11 mouse cellular contexts compared by ENCODE assay signal in genomic region chr14:60178571-60178955, GRCm38 (mm10). TPM values are rescaled to one million over a fixed set of nuclear protein-coding genes. Genes with fewer than 3 reads are reported as not detected.
DNase-seq lines count a peak whose midpoint lies in the region; ATAC-seq and TF ChIP-seq lines count a peak whose summit lies in the region.
"Had no signal": no experiment of that assay in that cellular context is flagged by ENCODE, and none has a peak within 500 bp of the region (broad histone marks: within the 10 kb centered on the region; RNA-seq: fewer than 3 reads in every experiment).

No protein-coding gene starts in this region.

- no peak for TF ChIP-seq CTCF in lung, embryonic 14.5 days (IDR thresholded peaks at IDR 0.05; ENCODE audit: low read depth)

- peak overlapping the region; percentile 92 for H3K4me3 ChIP-seq in forebrain, embryonic 15.5 days
- no peak overlapping the region for H3K4me3 ChIP-seq in forebrain, embryonic 11.5 days (ENCODE audit: low read depth, low read length)
- no peak overlapping the region for H3K4me3 ChIP-seq in lung, embryonic 14.5 days (ENCODE audit: low read depth, low read length)
- peak overlapping the region; percentile 74; the same call in 1 of the 2 replicates for H3K4me3 ChIP-seq in stomach, embryonic 14.5 days (ENCODE audit: low read depth, low read length)

- H3K4me1 ChIP-seq in forebrain, embryonic 15.5 days = peaks cover 15% of the 10 kb centered on the region
- H3K4me1 ChIP-seq in forebrain, embryonic 11.5 days (replicated peaks; ENCODE audit: control insufficient read depth, insufficient read depth, low read length) = peaks cover 7% of the 10 kb centered on the region; the same call in 1 of the 2 replicates
- H3K4me1 ChIP-seq in lung, embryonic 14.5 days (ENCODE audit: insufficient read depth) = no peaks in the 10 kb centered on the region
- H3K4me1 ChIP-seq in stomach, embryonic 14.5 days (ENCODE audit: control insufficient read depth, insufficient read depth, low read length) = no peaks in the 10 kb centered on the region
- H3K4me1 ChIP-seq: embryonic facial prominence, embryonic 12.5 days had no signal

- ATAC-seq in forebrain, embryonic 15.5 days (replicated peaks) = no peak
- ATAC-seq in forebrain, embryonic 11.5 days (replicated peaks; ENCODE audit: low FRiP score) = no peak
- no peak for ATAC-seq in lung, embryonic 14.5 days (ENCODE audit: insufficient read depth)
- peak; percentile 83 for ATAC-seq in stomach, embryonic 14.5 days (ENCODE audit: insufficient number of reproducible peaks, insufficient read depth, low FRiP score, low read depth)
- no peak for ATAC-seq in megakaryocyte, adult 5-6 weeks (ENCODE audit: poor library complexity, severe bottlenecking)

- no peaks in the 10 kb centered on the region for H3K36me3 ChIP-seq in forebrain, embryonic 15.5 days
- no peaks in the 10 kb centered on the region for H3K36me3 ChIP-seq in forebrain, embryonic 11.5 days (ENCODE audit: control insufficient read depth, insufficient read depth, low read length)
- H3K36me3 ChIP-seq in lung, embryonic 14.5 days (ENCODE audit: insufficient read depth) = no peaks in the 10 kb centered on the region
- H3K36me3 ChIP-seq in stomach, embryonic 14.5 days (ENCODE audit: control insufficient read depth, insufficient read depth, low read length) = no peaks in the 10 kb centered on the region
- H3K36me3 ChIP-seq: embryonic facial prominence, embryonic 12.5 days had no signal

- peak overlapping the region; percentile 93 for H3K4me2 ChIP-seq in forebrain, embryonic 15.5 days (replicated peaks)
- no peak overlapping the region for H3K4me2 ChIP-seq in forebrain, embryonic 11.5 days (ENCODE audit: low read depth, low read length, severe bottlenecking)
- peak overlapping the region; percentile 98; the same call in 1 of the 2 replicates for H3K4me2 ChIP-seq in lung, embryonic 14.5 days
- peak overlapping the region; percentile 97; the same call in 1 of the 2 replicates for H3K4me2 ChIP-seq in stomach, embryonic 14.5 days (replicated peaks; ENCODE audit: low read depth, low read length)

- WGBS in forebrain, embryonic 15.5 days = 52% methylated on average over 2 of the region's 2 CpGs
- 44% methylated on average over 2 of the region's 2 CpGs for WGBS in forebrain, embryonic 11.5 days
- 7% methylated on average over 2 of the region's 2 CpGs for WGBS in lung, embryonic 14.5 days
- WGBS in large intestine, adult 2 months = 24% methylated on average over 2 of the region's 2 CpGs
- WGBS in stomach, embryonic 14.5 days = 44% methylated on average over 2 of the region's 2 CpGs

- H3K9ac ChIP-seq in forebrain, embryonic 15.5 days (replicated peaks) = no peak overlapping the region
- H3K9ac ChIP-seq in forebrain, embryonic 11.5 days (ENCODE audit: low read length) = no peak overlapping the region
- no peak overlapping the region for H3K9ac ChIP-seq in lung, embryonic 14.5 days
- H3K9ac ChIP-seq in stomach, embryonic 14.5 days (replicated peaks; ENCODE audit: low read depth, low read length) = no peak overlapping the region
- H3K9ac ChIP-seq: embryonic facial prominence, embryonic 12.5 days had no signal

- H3K9me3 ChIP-seq in forebrain, embryonic 15.5 days = no peaks in the 10 kb centered on the region
- H3K9me3 ChIP-seq in forebrain, embryonic 11.5 days (ENCODE audit: control insufficient read depth, low read length) = no peaks in the 10 kb centered on the region
- H3K9me3 ChIP-seq in lung, embryonic 14.5 days (ENCODE audit: low read depth, low read length) = no peaks in the 10 kb centered on the region
- H3K9me3 ChIP-seq in stomach, embryonic 14.5 days (ENCODE audit: control insufficient read depth, low read depth, low read length) = no peaks in the 10 kb centered on the region
- H3K9me3 ChIP-seq: embryonic facial prominence, embryonic 12.5 days had no signal

- no peak for DNase-seq in forebrain, embryonic 11.5 days (ENCODE audit: low spot score)
- no peak for DNase-seq in lung, embryonic 14.5 days
- no peak for DNase-seq in lung, postnatal 36 days
- DNase-seq in large intestine, adult 2 months (ENCODE audit: low read depth, low spot score) = peak; percentile 81
- no peak for DNase-seq in cerebellum, postnatal 36 days
- DNase-seq: adrenal gland, adult 2 months had no signal

- no peak overlapping the region for H3K27ac ChIP-seq in forebrain, embryonic 15.5 days (replicated peaks)
- no peak overlapping the region for H3K27ac ChIP-seq in forebrain, embryonic 11.5 days (ENCODE audit: low read depth, low read length)
- H3K27ac ChIP-seq in lung, embryonic 14.5 days (ENCODE audit: low read depth) = no peak overlapping the region
- H3K27ac ChIP-seq in stomach, embryonic 14.5 days (ENCODE audit: low read length) = peak overlapping the region; percentile 58
- H3K27ac ChIP-seq: embryonic facial prominence, embryonic 12.5 days; kidney, postnatal 0 days had no signal

- H3K27me3 ChIP-seq in forebrain, embryonic 15.5 days = peaks cover 6% of the 10 kb centered on the region; the same call in 1 of the 2 replicates
- H3K27me3 ChIP-seq in forebrain, embryonic 11.5 days (ENCODE audit: control insufficient read depth, insufficient read depth, low read length) = peaks cover 19% of the 10 kb centered on the region
- H3K27me3 ChIP-seq in lung, embryonic 14.5 days (ENCODE audit: insufficient read depth, low read length) = peaks cover 21% of the 10 kb centered on the region; the same call in 1 of the 2 replicates
- no peaks in the 10 kb centered on the region for H3K27me3 ChIP-seq in stomach, embryonic 14.5 days (ENCODE audit: control insufficient read depth, insufficient read depth, low read length)

RNA-seq across cellular contexts. Expression of gene Atp8a2, which starts 18.4 kb away (rescaled TPM):
- polyA plus RNA-seq in forebrain, embryonic 15.5 days (2015; fragmentation: Nextera tagmentation; extraction: Ambion mirVana) = 31.7 and 33.6 TPM in 2 replicates
- 4.9 and 6.8 TPM in 2 replicates for polyA plus RNA-seq in forebrain, embryonic 11.5 days (2014; fragmentation: Nextera tagmentation; extraction: Ambion mirVana)
- polyA plus RNA-seq in lung, embryonic 14.5 days (2014; fragmentation: Nextera tagmentation; extraction: Ambion mirVana) = 0.95 and 1.6 TPM in 2 replicates
- polyA plus RNA-seq in large intestine, adult 2 months (2012; rRNA removed) = 2.4 and 2.6 TPM in 2 replicates
- polyA plus RNA-seq in stomach, embryonic 14.5 days (2014; fragmentation: Nextera tagmentation; extraction: Ambion mirVana) = 5.9 and 6.5 TPM in 2 replicates
- 0.20 and 0.41 TPM in 2 replicates for total RNA-seq in megakaryocyte, adult 5-6 weeks (2015)
- 0.51 and 2.4 TPM in 2 replicates for total RNA-seq in megakaryocyte, adult 5-6 weeks (2017)

Comparison
In these comparisons a context has a peak if more than half of its experiments do, and no peak if none do; other contexts are left out.
1. H3K4me3 ChIP-seq: peak in forebrain, embryonic 15.5 days (single experiment) and stomach, embryonic 14.5 days (single experiment); none in forebrain, embryonic 11.5 days (single experiment) and lung, embryonic 14.5 days (single experiment).